Mouse (Mus musculus): ENCODE results near the gene Ggcx.
A peak's percentile ranks its signal among the peaks of the same experiment; 100 is the strongest.

Gene Ggcx

GRCm38 (mm10) chr6:72388266-72388665 is 25.8 kb upstream of the Ggcx start:
- DNase-seq: no peak

DNA sequence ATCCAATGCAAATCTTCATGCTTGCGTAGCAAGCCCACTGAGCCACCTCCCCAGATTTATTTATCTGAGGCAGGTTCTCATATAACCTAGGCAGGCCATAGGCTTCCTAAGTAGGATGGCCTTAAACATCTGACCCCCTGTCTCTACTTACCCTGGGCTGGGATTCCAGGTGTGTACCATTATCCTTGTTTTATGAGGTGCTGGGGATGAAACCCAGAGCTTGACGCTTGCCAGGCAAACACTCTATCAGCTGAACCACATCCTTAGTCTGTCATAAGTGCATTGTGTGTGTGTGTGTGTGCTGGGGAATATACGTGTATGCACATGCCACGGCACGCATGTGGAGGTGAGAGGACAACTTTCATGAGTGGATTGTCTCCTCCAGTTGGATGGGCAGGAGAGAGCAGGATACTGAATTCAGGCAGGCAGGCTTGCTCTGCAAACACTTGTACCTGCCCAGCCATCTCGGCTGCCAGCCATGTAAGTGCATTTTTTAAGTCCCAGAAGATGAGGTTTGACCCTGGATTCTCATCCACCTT is 25.2 kb upstream of the Ggcx start:
- DNase-seq: no peak

DNA sequence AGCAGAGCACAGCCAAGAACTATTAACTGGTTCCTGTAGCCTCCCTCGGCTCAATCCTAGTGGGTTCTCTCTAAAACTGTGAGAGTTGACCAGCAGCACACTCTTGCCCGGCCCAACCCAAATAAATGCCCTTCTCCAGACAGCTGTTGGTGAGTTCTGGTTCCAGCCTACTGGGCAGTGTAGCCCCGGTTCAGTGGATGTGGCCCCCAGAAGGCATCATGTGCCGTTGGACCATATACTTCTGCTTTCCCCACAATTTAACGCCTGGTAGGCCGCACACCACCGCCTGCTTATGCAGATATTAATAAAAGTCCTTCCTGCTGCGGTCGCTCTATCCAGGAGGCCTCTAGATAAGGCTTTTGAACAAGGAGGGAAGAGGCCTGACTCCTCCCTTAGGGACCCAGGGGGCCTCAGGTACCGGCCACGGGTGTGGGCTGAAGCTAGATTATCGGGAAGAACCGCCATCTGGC is 24.6 kb upstream of the Ggcx start:
- no peak for DNase-seq

DNA sequence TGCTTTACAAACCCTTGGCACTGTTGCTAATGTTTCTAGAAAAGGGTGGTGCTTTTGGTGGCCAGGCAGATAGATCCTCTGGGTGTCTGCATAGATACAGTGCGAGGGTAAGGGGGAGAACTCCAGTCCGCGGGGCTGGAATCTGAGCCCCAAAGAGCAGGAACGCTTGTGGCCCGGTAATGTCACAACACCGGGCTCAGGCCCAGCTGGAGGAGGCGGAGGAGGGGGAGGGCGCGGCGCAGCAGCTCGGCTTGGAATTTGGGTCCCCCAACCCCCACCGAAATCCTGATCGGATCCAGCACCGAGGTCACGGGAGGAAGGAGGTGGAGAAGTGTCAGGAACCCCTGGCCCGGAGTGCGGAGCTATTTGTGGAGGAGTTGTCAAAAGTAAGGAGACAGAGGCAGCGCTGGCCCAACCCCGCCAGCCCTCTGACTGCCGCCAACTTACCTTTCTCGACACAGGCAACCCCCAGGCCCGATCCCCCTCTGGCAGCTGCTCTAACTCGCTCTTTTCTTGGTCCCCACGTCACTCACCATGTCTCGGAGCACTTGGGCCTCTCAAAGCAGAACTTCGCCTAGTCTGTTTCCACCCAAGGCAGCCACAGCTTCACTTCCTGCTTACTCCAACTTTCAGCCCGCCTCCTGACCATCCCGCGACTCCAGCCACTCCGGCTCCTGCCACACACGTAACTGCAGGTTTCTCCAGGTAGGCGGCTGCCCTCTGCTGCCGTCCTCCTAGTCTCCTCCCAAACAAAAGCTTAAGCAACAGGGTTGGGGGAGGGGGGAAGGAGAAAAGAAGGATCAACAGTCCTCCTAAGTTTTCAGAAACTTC is 24.0 kb upstream of the Ggcx start, which contains the start of gene Vamp8:
Gene Vamp8, minus strand, starts transcription at position 763 of the 831 bp plus-strand sequence.
- DNase-seq: peak; percentile 27

DNA sequence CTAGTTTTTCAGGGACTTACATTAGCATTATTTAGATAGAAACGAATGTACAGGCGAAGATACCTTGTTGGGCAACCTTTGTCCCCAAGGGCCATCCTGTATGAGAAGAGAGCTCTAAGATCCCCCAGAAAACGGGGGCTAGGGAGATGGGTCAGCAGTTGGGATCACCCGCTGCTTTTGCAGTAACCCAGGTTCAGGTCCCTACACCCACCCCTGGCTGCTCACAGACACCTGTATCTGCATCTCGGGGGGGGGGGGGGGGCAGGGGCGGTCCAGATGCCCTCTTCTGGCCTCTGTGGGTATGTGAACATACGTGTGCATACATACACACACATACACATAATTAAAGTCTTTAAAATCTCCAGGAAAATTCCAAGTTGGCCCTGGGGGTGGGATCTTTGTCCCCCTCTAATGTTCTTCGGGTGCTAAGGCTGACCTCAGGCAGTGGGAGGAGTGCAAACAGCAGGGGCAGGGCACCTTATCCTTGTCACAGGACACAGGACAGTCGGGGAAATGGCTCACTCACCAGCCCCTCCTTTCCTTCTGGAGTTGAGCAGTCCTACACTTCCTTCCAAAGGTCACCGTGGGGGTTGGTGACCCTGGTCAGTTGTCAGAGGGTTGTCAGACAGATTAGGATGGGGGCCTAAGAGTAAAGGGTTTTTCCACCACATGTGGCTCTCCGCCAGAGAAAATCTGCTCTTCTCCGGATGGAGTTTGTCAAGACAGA is 23.1 kb upstream of the Ggcx start:
- no peak for DNase-seq

- DNase-seq: no peak
Measured at GRCm38 (mm10) chr6:72392341-72392740, 21.8 kb upstream of the Ggcx start.

DNA sequence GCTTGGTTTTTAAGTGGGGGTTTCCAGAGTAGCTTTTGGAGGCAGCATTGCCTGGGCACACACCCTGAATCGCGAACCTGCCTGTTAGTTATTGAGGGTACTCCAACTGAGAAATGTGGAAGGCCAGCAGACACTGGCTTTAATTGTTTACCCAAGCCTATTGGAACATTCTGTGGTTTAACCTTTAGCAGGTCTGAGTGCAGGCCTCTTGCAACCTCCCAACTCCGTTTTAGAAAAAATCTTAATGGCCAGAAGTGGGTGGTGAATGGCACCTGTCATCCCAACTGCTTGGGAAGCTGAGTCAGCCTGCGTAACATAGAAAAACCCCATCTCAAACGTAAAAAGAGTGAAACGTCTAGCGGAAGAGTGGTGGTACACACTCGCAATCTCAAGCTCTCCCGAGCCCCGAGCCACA is 17.3 kb upstream of the Ggcx start:
- no peak for DNase-seq

- no peak for DNase-seq
Measured at GRCm38 (mm10) chr6:72399967-72400366, 14.1 kb upstream of the Ggcx start.

- DNase-seq: peak; percentile 79
Measured at GRCm38 (mm10) chr6:72401875-72402274, 12.2 kb upstream of the Ggcx start.

DNA sequence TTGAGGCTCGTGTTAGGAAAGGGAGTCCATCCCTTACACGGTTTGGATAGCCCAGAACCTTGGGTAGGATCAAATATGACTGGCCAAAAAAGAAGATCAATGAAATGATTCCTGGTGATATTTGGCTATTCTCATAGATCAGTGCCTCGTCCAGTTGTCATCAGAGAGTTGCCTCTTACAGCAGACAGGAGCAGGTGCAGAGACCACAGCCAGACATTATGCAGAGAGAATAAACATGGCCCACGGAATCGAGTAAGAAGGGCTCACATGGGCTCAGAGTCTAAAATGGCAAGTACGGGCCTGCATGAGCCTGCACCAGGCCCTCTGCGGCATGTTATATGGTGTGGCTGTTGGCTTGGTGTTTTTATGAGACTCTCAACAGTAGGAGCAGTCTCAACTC is 8.8 kb upstream of the Ggcx start:
- DNase-seq: no peak

- peak; percentile 76 for DNase-seq
Measured at GRCm38 (mm10) chr6:72407119-72407518, 7.0 kb upstream of the Ggcx start.

DNA sequence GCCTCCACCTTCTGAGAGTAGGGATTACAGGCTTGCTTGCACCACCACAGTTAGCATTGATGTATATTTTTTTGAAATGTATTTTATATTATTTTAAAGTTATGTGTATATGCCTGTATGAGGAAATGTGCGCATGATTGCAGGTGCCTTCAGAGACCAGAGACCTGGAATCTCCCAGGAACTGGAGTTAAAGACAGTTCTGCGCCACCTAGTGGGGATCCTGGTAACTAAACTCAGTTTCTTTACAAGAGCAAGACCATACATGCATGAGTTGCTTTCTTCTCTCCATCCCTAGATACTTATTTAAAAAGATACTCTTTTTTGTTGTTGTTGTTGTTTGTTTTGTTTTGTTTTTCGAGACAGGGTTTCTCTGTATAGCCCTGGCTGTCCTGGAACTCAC is 4.5 kb upstream of the Ggcx start:
- peak; percentile 85 for DNase-seq

DNA sequence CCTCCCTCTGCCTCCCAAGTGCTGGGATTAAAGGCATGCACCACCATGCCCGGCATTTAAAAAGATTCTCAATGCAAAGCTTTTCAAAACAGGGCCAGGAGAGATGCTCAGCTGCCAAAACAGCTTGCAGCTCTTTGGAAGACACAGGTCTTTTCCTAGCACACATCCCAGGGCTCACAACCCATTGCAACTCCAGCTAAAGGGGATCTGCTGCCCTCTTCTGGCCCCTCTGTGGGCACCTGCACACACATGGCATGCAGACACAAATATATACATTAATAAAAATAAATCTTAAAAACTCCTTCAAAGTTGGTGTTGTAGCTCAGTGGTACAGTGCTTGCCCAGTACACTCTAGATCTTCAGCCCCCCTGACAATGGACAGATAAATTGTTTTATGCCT is 4.1 kb upstream of the Ggcx start:
- DNase-seq: no peak

DNA sequence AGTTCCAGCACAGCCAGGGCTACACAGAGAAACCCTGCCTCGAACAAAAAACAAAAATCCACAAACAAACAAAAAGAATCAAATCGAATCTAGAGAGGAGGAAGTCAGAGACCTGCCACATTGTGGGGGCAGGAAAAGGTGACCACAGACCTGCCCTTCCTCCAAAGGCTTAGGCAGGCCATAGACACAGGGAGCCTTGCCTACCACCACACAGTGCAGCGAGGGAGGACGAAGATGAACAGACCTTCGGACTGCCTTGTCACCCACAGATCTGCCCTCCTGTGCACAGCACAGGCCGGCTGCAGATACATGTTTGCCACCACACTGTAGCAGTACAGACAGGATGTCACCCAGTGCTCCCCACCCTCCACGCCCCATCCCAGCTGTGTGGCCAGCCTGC is 3.6 kb upstream of the Ggcx start:
- DNase-seq: no peak

GRCm38 (mm10) chr6:72415181-72415580 is 1.1 kb downstream of the Ggcx start:
- no peak for DNase-seq

GRCm38 (mm10) chr6:72415964-72416772 is 2.1 kb downstream of the Ggcx start:
- no peak for DNase-seq

DNA sequence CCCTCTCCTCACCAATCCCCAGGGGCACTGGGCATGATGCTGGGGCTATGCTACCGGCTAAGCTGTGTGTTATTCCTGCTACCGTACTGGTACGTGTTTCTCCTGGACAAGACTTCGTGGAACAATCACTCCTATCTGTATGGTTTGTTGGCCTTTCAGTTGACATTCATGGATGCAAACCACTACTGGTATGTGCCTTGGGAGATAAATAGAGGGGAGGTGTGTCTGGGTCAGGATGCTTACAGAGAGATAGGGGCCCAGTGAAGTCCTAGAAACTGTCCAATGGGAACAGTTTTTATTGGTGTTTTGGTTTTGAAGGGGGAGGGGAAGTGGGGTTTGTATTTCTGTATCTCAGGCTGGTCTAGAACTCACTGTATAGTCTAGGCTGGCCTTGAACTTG is 4.2 kb downstream of the Ggcx start:
- DNase-seq: no peak

GRCm38 (mm10) chr6:72419806-72420205 is 5.7 kb downstream of the Ggcx start:
- DNase-seq: no peak

- no peak for DNase-seq
Measured at GRCm38 (mm10) chr6:72420901-72421300, 6.8 kb downstream of the Ggcx start.

DNA sequence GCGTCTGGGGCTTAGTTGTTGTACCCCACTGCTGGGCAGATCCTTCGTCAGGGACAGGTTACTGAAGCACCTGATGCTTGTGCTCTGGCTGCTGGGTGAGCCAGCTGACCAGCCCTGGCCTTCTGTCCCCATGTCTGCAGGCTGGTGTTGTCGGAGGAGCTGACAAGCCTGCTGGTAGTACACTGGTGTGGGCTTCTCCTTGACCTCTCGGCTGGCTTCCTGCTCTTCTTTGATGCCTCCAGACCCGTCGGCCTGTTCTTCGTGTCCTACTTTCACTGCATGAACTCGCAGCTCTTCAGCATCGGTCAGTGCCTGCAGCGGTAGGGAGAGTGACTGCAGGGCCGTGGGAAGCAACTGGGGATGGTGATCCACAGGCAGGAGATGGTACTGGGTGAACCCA is 11.5 kb downstream of the Ggcx start:
- DNase-seq: no peak

DNA sequence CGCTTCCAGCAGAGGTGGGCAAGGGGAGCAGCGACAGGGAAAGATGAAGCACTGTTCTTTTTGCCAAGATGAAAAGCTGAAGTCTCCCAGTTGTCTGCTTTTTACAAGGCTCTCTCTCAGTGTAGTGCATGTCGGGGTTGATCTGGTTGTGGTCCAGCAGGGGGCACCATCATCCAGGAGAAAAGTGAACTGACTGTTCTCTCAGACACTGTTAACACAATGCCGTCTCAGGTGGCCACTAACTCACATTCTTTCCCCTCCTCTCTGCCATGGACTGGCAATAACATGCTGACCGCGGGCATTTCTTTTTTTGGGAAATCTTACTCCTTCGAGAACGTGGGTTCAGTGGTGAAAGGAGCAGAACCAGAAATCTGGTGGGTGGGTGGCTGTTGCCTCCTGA is 13.9 kb downstream of the Ggcx start:
- DNase-seq: peak; percentile 83

DNA sequence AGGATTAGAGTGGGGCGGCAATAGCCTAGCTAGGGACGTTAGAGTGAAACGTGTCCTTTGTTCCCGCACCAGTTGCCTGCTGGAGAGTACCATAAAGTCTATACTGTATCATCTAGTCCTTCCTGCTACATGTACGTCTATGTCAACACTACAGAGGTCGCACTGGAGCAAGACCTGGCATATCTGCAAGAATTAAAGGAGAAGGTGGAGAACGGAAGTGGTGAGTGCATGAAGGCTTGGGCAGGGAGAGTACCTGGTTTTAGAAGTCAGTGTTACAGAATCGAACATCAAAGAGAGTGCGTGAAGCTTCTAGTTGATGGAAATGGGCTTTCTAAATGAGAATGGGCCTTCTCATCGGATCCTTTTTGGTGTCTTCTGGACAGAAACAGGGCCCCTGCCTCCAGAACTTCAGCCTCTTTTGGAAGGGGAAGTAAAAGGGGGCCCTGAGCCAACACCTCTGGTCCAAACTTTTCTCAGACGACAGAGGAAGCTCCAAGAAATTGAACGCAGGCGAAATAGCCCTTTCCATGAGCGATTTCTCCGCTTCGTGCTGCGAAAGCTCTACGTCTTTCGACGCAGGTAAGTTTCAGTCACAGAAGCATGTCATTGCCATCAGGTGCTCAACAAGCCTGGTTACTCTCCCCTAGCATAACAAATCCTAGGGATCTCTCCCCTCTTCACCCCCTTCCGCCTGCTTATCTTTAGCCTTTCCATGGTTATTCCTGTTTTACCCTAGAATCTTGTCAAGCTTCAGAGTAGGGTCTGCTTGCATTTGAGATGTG is 15.1 kb downstream of the Ggcx start:
- DNase-seq: no peak

Data from right cerebral cortex, postnatal 4 days (tissue).